Mouse (Mus musculus): ENCODE results near the gene Zfp128.

DNA sequence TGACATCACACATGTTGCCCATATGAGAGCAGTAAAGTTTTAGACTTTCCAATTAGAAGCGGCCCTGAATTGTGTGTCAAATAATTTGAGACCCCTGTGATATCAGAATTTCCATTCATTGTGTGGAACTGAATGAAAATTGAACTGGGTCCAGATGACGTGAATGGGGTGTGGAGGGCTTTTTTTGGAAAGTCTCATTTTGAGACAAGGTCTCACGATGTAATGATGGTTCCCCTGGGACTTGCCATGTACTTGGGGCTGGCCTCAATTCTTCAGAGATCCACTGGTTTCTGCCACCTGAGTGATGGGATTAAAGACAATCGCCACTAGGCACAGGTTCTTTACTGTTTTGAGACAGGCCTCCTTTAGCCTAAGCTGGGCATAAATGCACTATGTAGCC is 59.6 kb downstream of the Zfp128 start:
- TF ChIP-seq EP300 (optimal IDR thresholded peaks at IDR 0.05) (no peak), CTCF (IDR thresholded peaks at IDR 0.05; ENCODE audit: low read depth) (no peak)

Data from stomach, postnatal 0 days (tissue).